Mouse (Mus musculus) cerebellum, postnatal 4 days (tissue): ENCODE results near the gene Sirt1.

Experiments used
- DNase-seq, 2 experiments: peaks; one replicate each; pipeline ENCODE4 v3.0.0; 2022; ENCODE audit warnings: low spot score in 2 of 2, mixed read lengths in 1 of 2

Sirt1 gene

GRCm38 (mm10) chr10:63336901-63337300 lies 44.6 kb downstream of the Sirt1 start:
- DNase-seq = no peak

- no peak for DNase-seq
Measured at GRCm38 (mm10) chr10:63327091-63327490, 54.4 kb downstream of the Sirt1 start.

GRCm38 (mm10) chr10:63313726-63314125 lies 67.8 kb downstream of the Sirt1 start:
- no peak for DNase-seq

- peak; percentile 63 to 82 for DNase-seq
Measured at GRCm38 (mm10) chr10:63308582-63309366, 72.7 kb downstream of the Sirt1 start.

GRCm38 (mm10) chr10:63302356-63302755 lies 79.1 kb downstream of the Sirt1 start:
- DNase-seq = no peak

GRCm38 (mm10) chr10:63282846-63283245 lies 98.7 kb downstream of the Sirt1 start:
- DNase-seq = no peak

- DNase-seq = no peak
Measured at GRCm38 (mm10) chr10:63282417-63282816, 99.1 kb downstream of the Sirt1 start.

- DNase-seq = no peak
Measured at GRCm38 (mm10) chr10:63279851-63280250, 101.7 kb downstream of the Sirt1 start.

- DNase-seq = no peak
Measured at GRCm38 (mm10) chr10:63277010-63277409, 104.5 kb downstream of the Sirt1 start.

GRCm38 (mm10) chr10:63272868-63273267 lies 108.6 kb downstream of the Sirt1 start:
- no peak for DNase-seq

GRCm38 (mm10) chr10:63272401-63272800 lies 109.1 kb downstream of the Sirt1 start:
- no peak for DNase-seq
